Mouse (Mus musculus) E14TG2a.4 (cell line): ENCODE data around the gene Actr2.
A peak's percentile ranks its signal among the peaks of the same experiment; 100 is the strongest.

Experiments
- H3K27me3 ChIP-seq: 2 replicates; pipeline ENCODE4 v1.6.1; 2014; ENCODE audit warnings: low read length, control low read depth; ENCODE audit not compliant: insufficient read depth
- H3K36me3 ChIP-seq: 2 replicates; pipeline ENCODE4 v1.6.1; 2014; ENCODE audit warnings: low read length, control low read depth; ENCODE audit not compliant: insufficient read depth
- H3K4me1 ChIP-seq: replicated peaks from 2 replicates; pipeline ENCODE4 v1.6.1; 2014; ENCODE audit warnings: low read depth, low read length, control low read depth
- H3K4me3 ChIP-seq: replicated peaks from 2 replicates; pipeline ENCODE4 v1.5.1; 2014; ENCODE audit warnings: mild to moderate bottlenecking, low read length
- H3K9me3 ChIP-seq: 2 replicates; pipeline ENCODE4 v1.6.1; 2014; ENCODE audit warnings: low read length, control low read depth
- CTCF ChIP-seq: conservative IDR thresholded peaks from 2 replicates; pipeline ENCODE4 v1.5.1; 2014; ENCODE audit warnings: low read length
- NANOG ChIP-seq: IDR thresholded peaks from 2 replicates; pipeline ENCODE4 v1.6.1; 2014; ENCODE audit warnings: borderline replicate concordance, low read length, mixed read lengths
- POU5F1 ChIP-seq: IDR thresholded peaks from 2 replicates; pipeline ENCODE4 v1.6.1; 2014; ENCODE audit warnings: low read length, borderline replicate concordance

Actr2 gene

GRCm38 (mm10) chr11:20052814-20053536 lies 59.7 kb downstream of the Actr2 start:
- no peak for TF ChIP-seq CTCF
- no peak for TF ChIP-seq POU5F1
- TF ChIP-seq NANOG = no peak
- Histone ChIP-seq H3K36me3 (peaks cover 13% of the 10 kb centered on the region; the same call in 1 of the 2 replicates), H3K27me3 (no peaks in the 10 kb centered on the region), H3K9me3 (no peaks in the 10 kb centered on the region), H3K4me1 (peaks cover 37% of the 10 kb centered on the region), H3K4me3 (peak overlapping the region; percentile 13; the same call in 1 of the 2 replicates)

GRCm38 (mm10) chr11:20045586-20045985 lies 67.1 kb downstream of the Actr2 start:
- Histone ChIP-seq H3K4me3 (no peak overlapping the region), H3K4me1 (peaks cover 36% of the 10 kb centered on the region), H3K27me3 (no peaks in the 10 kb centered on the region), H3K36me3 (no peaks in the 10 kb centered on the region), H3K9me3 (no peaks in the 10 kb centered on the region)
- TF ChIP-seq NANOG = no peak
- peak; percentile 41 for TF ChIP-seq CTCF
- TF ChIP-seq POU5F1 = no peak

- H3K36me3 ChIP-seq = no peaks in the 10 kb centered on the region
- 0 out of 2 replicates have a peak overlapping the region, but pooled peaks have one; percentile 5 for H3K4me3 ChIP-seq
- H3K27me3 ChIP-seq = no peaks in the 10 kb centered on the region
- H3K9me3 ChIP-seq = no peaks in the 10 kb centered on the region
- H3K4me1 ChIP-seq = peaks cover 57% of the 10 kb centered on the region
- no peak for TF ChIP-seq NANOG
- no peak for TF ChIP-seq POU5F1
- no peak for TF ChIP-seq CTCF
These were observed 69.5 kb downstream of the Actr2 start for GRCm38 (mm10) chr11:20043256-20043655.

- H3K36me3 ChIP-seq = no peaks in the 10 kb centered on the region
- TF ChIP-seq NANOG (no peak), CTCF (no peak), POU5F1 (no peak)
- H3K4me3 ChIP-seq = peak overlapping the region; percentile 5
- no peaks in the 10 kb centered on the region for H3K9me3 ChIP-seq
- H3K4me1 ChIP-seq = peaks cover 65% of the 10 kb centered on the region
- no peaks in the 10 kb centered on the region for H3K27me3 ChIP-seq
These were observed 70.6 kb downstream of the Actr2 start for GRCm38 (mm10) chr11:20042106-20042505.

- Histone ChIP-seq H3K4me3 (peak overlapping the region; percentile 5), H3K4me1 (peaks cover 69% of the 10 kb centered on the region), H3K27me3 (no peaks in the 10 kb centered on the region), H3K36me3 (no peaks in the 10 kb centered on the region), H3K9me3 (no peaks in the 10 kb centered on the region)
- TF ChIP-seq NANOG (no peak), POU5F1 (no peak), CTCF (no peak)
These were observed 71.4 kb downstream of the Actr2 start for GRCm38 (mm10) chr11:20041164-20041920.

- TF ChIP-seq POU5F1 (no peak), CTCF (no peak), NANOG (no peak)
- Histone ChIP-seq H3K9me3 (no peaks in the 10 kb centered on the region), H3K36me3 (no peaks in the 10 kb centered on the region), H3K4me3 (peak overlapping the region; percentile 61), H3K4me1 (peaks cover 92% of the 10 kb centered on the region), H3K27me3 (no peaks in the 10 kb centered on the region)
These were observed 74.0 kb downstream of the Actr2 start for GRCm38 (mm10) chr11:20038723-20039122.

- H3K9me3 ChIP-seq = no peaks in the 10 kb centered on the region
These were observed 75.0 kb downstream of the Actr2 start for GRCm38 (mm10) chr11:20037739-20038138.

GRCm38 (mm10) chr11:20035972-20036371 lies 76.7 kb downstream of the Actr2 start:
- H3K36me3 ChIP-seq = no peaks in the 10 kb centered on the region
- no peaks in the 10 kb centered on the region for H3K9me3 ChIP-seq
- no peak for TF ChIP-seq CTCF
- no peak for TF ChIP-seq POU5F1
- TF ChIP-seq NANOG = no peak
- H3K4me3 ChIP-seq = peak overlapping the region; percentile 64
- H3K4me1 ChIP-seq = peaks cover 64% of the 10 kb centered on the region
- no peaks in the 10 kb centered on the region for H3K27me3 ChIP-seq

More at GRCm38 (mm10) chr11:20037739-20038138, 75.0 kb downstream of the Actr2 start:
- Histone ChIP-seq H3K27me3 (no peaks in the 10 kb centered on the region), H3K36me3 (no peaks in the 10 kb centered on the region), H3K4me3 (0 out of 2 replicates have a peak overlapping the region, but pooled peaks have one; percentile 3), H3K4me1 (peaks cover 82% of the 10 kb centered on the region)
- TF ChIP-seq NANOG = no peak
- TF ChIP-seq CTCF = no peak
- TF ChIP-seq POU5F1 = no peak
